Mouse (Mus musculus): Measurements from ENCODE around the gene Wdr66.

GRCm38 (mm10) chr5:123345853-123346654, 94.2 kb downstream of the Wdr66 start:
- no peak for TF ChIP-seq UBTF (IDR thresholded peaks at IDR 0.05; ENCODE audit: borderline replicate concordance, insufficient read depth, low read depth, low read length)
- TF ChIP-seq CTCF (IDR thresholded peaks at IDR 0.05 in 2 of 3, conservative IDR thresholded peaks at IDR 0.05 in 1 of 3; ENCODE audit: control insufficient read depth in 1 of 3, insufficient read depth in 1 of 3, low read depth in 2 of 3, low read length in 3 of 3, poor library complexity in 1 of 3, severe bottlenecking in 1 of 3), result no peak
- no peak for TF ChIP-seq E2F4 (IDR thresholded peaks at IDR 0.05; ENCODE audit: borderline replicate concordance, low read depth, low read length)
- TF ChIP-seq TAL1 (IDR thresholded peaks at IDR 0.05; ENCODE audit: low read length), result no peak
- TF ChIP-seq ZC3H11A (IDR thresholded peaks at IDR 0.05; ENCODE audit: low read depth, low read length), result no peak
- no peak for TF ChIP-seq ZKSCAN1 (IDR thresholded peaks at IDR 0.05; ENCODE audit: low read depth, low read length)
